Mouse (Mus musculus) myocyte (in vitro differentiated cells): Measurements from ENCODE around the gene Mitf. TPM values are rescaled to one million over a fixed set of nuclear protein-coding genes. Genes with fewer than 3 reads are reported as not detected.

Source experiments
- H3K27me3 ChIP-seq: one replicate; pipeline ENCODE4 v1.6.1; 2011; ENCODE audit not compliant: control insufficient read depth, insufficient read depth, insufficient read length
- H3K36me3 ChIP-seq: one replicate; pipeline ENCODE4 v1.6.1; 2011; ENCODE audit not compliant: control insufficient read depth, insufficient read depth
- H3K4me2 ChIP-seq: one replicate; pipeline ENCODE4 v1.6.1; 2011; ENCODE audit warnings: low read depth, control low read depth
- H3K4me3 ChIP-seq: one replicate; pipeline ENCODE4 v1.5.1; 2011; ENCODE audit warnings: mild to moderate bottlenecking, control low read depth, moderate library complexity
- H3K79me2 ChIP-seq: one replicate; pipeline ENCODE4 v1.6.1; 2011; ENCODE audit not compliant: control insufficient read depth, insufficient read depth
- H3ac ChIP-seq: one replicate; pipeline ENCODE4 v1.6.1; 2011; ENCODE audit not compliant: control insufficient read depth, insufficient read length
- CEBPB ChIP-seq: IDR thresholded peaks from 2 replicates; pipeline ENCODE4 v1.6.1; 2011; ENCODE audit warnings: mild to moderate bottlenecking, moderate library complexity; ENCODE audit not compliant: poor library complexity, insufficient read depth, severe bottlenecking
- E2F4 ChIP-seq: IDR thresholded peaks from one replicate; pipeline ENCODE4 v1.6.1; 2011; ENCODE audit warnings: mild to moderate bottlenecking, control low read depth, moderate library complexity; ENCODE audit not compliant: insufficient read depth
- MAX ChIP-seq: IDR thresholded peaks from one replicate; pipeline ENCODE4 v1.6.1; 2011; ENCODE audit warnings: low read depth, mild to moderate bottlenecking, control low read depth
- MYOD1 ChIP-seq, 3 experiments: IDR thresholded peaks; one replicate each; pipeline ENCODE4 v1.6.1; 2011; ENCODE audit warnings: control low read depth in 2 of 3, low read depth in 2 of 3, mild to moderate bottlenecking in 2 of 3, moderate library complexity in 1 of 3; ENCODE audit not compliant: insufficient read length in 2 of 3, control insufficient read depth in 1 of 3
- MYOG ChIP-seq, 3 experiments: IDR thresholded peaks; one replicate each; pipeline ENCODE4 v1.6.1; 2011; ENCODE audit warnings: control low read depth in 2 of 3, low read depth in 2 of 3, mild to moderate bottlenecking in 2 of 3; ENCODE audit not compliant: insufficient read length in 2 of 3, control insufficient read depth in 1 of 3, insufficient read depth in 1 of 3
- POLR2A ChIP-seq: IDR thresholded peaks from one replicate; pipeline ENCODE4 v1.6.1; 2011; ENCODE audit warnings: low read depth, mild to moderate bottlenecking, control low read depth, moderate library complexity; ENCODE audit not compliant: insufficient read length
- POLR2AphosphoS2 ChIP-seq: IDR thresholded peaks from one replicate; pipeline ENCODE4 v1.6.1; 2011; ENCODE audit warnings: low read depth, control low read depth; ENCODE audit not compliant: insufficient read length
- REST ChIP-seq: IDR thresholded peaks from one replicate; pipeline ENCODE4 v1.6.1; 2011; ENCODE audit warnings: mild to moderate bottlenecking, control low read depth, moderate library complexity; ENCODE audit not compliant: insufficient read depth, insufficient read length
- SRF ChIP-seq: IDR thresholded peaks from one replicate; pipeline ENCODE4 v1.6.1; 2011; ENCODE audit warnings: low read depth; ENCODE audit not compliant: control insufficient read depth, insufficient read length
- TCF12 ChIP-seq: IDR thresholded peaks from one replicate; pipeline ENCODE4 v1.6.1; 2011; ENCODE audit warnings: mild to moderate bottlenecking, control low read depth; ENCODE audit not compliant: poor library complexity, insufficient read depth, severe bottlenecking
- TCF3 ChIP-seq: IDR thresholded peaks from one replicate; pipeline ENCODE4 v1.6.1; 2011; ENCODE audit warnings: low read depth, control low read depth; ENCODE audit not compliant: insufficient read length
- USF1 ChIP-seq: IDR thresholded peaks from one replicate; pipeline ENCODE4 v1.6.1; 2011; ENCODE audit warnings: low read depth, mild to moderate bottlenecking, control low read depth, moderate library complexity
- polyA plus RNA-seq: library from polyadenylated mRNA; unstranded; fragments of >200 nt; fragmentation: generic; extraction: Trizol; gene quantifications from one replicate; pipeline ENCODE4 v1.2.1, GENCODE M21; 2012; ENCODE audit warnings: missing spikeins

The Mitf gene
- polyA plus RNA-seq, 1 experiment: 2.4 TPM

GRCm38 (mm10) chr6:97918051-97918450 is 111.2 kb downstream of the Mitf start:
- Histone ChIP-seq H3K4me2 (no peak overlapping the region), H3ac (no peak overlapping the region), H3K27me3 (no peaks in the 10 kb centered on the region), H3K36me3 (no peaks in the 10 kb centered on the region), H3K4me3 (no peak overlapping the region), H3K79me2 (no peaks in the 10 kb centered on the region)
- no peak for TF ChIP-seq REST
- no peak for TF ChIP-seq POLR2AphosphoS2
- no peak for TF ChIP-seq SRF
- no peak for TF ChIP-seq MYOD1 (IDR thresholded peaks at IDR 0.05; ENCODE audit: control insufficient read depth in 1 of 3, insufficient read length in 2 of 3, low read depth in 2 of 3)
- TF ChIP-seq MAX: no peak
- TF ChIP-seq TCF12: no peak
- TF ChIP-seq POLR2A: no peak
- no peak for TF ChIP-seq USF1
- no peak for TF ChIP-seq MYOG (IDR thresholded peaks at IDR 0.05; ENCODE audit: control insufficient read depth in 1 of 3, insufficient read depth in 1 of 3, insufficient read length in 2 of 3, low read depth in 2 of 3)
- TF ChIP-seq TCF3: no peak
- TF ChIP-seq CEBPB: no peak
- TF ChIP-seq E2F4: no peak

GRCm38 (mm10) chr6:97918481-97918880 is 111.6 kb downstream of the Mitf start:
- Histone ChIP-seq H3K4me3 (no peak overlapping the region), H3K27me3 (no peaks in the 10 kb centered on the region), H3K79me2 (no peaks in the 10 kb centered on the region), H3K4me2 (no peak overlapping the region), H3ac (no peak overlapping the region), H3K36me3 (no peaks in the 10 kb centered on the region)
- TF ChIP-seq MYOG (IDR thresholded peaks at IDR 0.05; ENCODE audit: control insufficient read depth in 1 of 3, insufficient read depth in 1 of 3, insufficient read length in 2 of 3, low read depth in 2 of 3) (no peak), TCF12 (no peak), MYOD1 (IDR thresholded peaks at IDR 0.05; ENCODE audit: control insufficient read depth in 1 of 3, insufficient read length in 2 of 3, low read depth in 2 of 3) (no peak), TCF3 (no peak), SRF (no peak), POLR2A (no peak), E2F4 (no peak), REST (no peak), MAX (no peak), CEBPB (no peak), USF1 (no peak), POLR2AphosphoS2 (no peak)

DNA sequence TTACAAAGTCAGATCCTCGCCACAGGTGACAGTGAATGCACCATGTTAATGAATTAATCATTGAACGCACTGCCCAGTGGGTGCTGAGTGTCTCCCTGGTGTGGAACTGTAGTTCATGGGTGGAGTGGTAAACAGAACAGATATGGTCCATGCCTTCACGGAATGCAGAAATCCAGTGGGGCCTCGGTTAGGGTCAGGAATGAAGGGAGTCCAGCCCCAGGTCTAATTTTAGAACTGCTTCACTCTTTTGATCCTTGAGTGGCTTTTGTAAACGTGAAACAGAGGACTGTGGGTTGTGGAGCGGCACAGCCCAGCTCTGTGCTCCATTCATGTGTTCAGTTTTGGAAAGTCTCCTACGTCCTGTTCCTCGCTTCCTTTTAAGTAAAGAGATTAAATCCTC is 112.4 kb downstream of the Mitf start:
- TF ChIP-seq MYOG (IDR thresholded peaks at IDR 0.05; ENCODE audit: control insufficient read depth in 1 of 3, insufficient read depth in 1 of 3, insufficient read length in 2 of 3, low read depth in 2 of 3) (no peak), REST (no peak), CEBPB (no peak), TCF12 (no peak), SRF (no peak), USF1 (no peak), POLR2AphosphoS2 (no peak), E2F4 (no peak), MAX (no peak), MYOD1 (IDR thresholded peaks at IDR 0.05; ENCODE audit: control insufficient read depth in 1 of 3, insufficient read length in 2 of 3, low read depth in 2 of 3) (no peak), TCF3 (no peak), POLR2A (no peak)
- no peaks in the 10 kb centered on the region for H3K36me3 ChIP-seq
- H3K27me3 ChIP-seq: no peaks in the 10 kb centered on the region
- H3K79me2 ChIP-seq: no peaks in the 10 kb centered on the region
- no peak overlapping the region for H3K4me3 ChIP-seq
- no peak overlapping the region for H3ac ChIP-seq
- H3K4me2 ChIP-seq: no peak overlapping the region

DNA sequence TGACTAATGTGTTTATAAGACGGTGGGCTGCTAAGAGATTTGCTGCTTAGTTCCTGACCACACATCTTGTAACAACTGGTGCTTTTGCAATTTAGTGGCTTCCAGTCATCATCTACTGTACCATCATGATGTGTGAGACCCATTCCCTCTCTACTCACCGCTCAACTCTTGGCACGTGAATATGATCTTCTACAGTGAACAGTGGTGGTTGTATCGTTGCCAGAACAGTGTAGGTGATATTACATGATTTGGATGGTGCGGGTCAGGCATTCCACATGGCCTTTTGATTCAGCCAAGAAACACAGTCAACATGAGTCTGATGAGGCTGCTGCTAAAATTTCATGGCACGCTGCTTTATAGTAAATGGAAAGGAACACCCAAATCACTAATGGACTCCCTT is 114.7 kb downstream of the Mitf start:
- H3K4me2 ChIP-seq: no peak overlapping the region
- TF ChIP-seq MAX (no peak), POLR2AphosphoS2 (no peak), CEBPB (no peak), TCF3 (no peak), E2F4 (no peak), MYOD1 (IDR thresholded peaks at IDR 0.05; ENCODE audit: control insufficient read depth in 1 of 3, insufficient read length in 2 of 3, low read depth in 2 of 3) (no peak), SRF (no peak), POLR2A (no peak), REST (no peak)
- no peaks in the 10 kb centered on the region for H3K79me2 ChIP-seq
- no peaks in the 10 kb centered on the region for H3K36me3 ChIP-seq
- H3K4me3 ChIP-seq: no peak overlapping the region
- H3ac ChIP-seq: no peak overlapping the region
- no peaks in the 10 kb centered on the region for H3K27me3 ChIP-seq

- Histone ChIP-seq H3K27me3 (no peaks in the 10 kb centered on the region), H3K79me2 (no peaks in the 10 kb centered on the region), H3K36me3 (no peaks in the 10 kb centered on the region), H3K4me3 (no peak overlapping the region), H3ac (no peak overlapping the region), H3K4me2 (no peak overlapping the region)
- TF ChIP-seq REST (no peak), POLR2AphosphoS2 (no peak), CEBPB (no peak), SRF (no peak), MAX (no peak), MYOG (IDR thresholded peaks at IDR 0.05; ENCODE audit: control insufficient read depth in 1 of 3, insufficient read depth in 1 of 3, insufficient read length in 2 of 3, low read depth in 2 of 3) (no peak), USF1 (no peak), TCF3 (no peak), E2F4 (no peak), TCF12 (no peak), POLR2A (no peak)
Measured at GRCm38 (mm10) chr6:97924221-97924620, 117.4 kb downstream of the Mitf start.
